Mouse (Mus musculus): Measurements from ENCODE around the gene Mrpl23. TPM values are rescaled to one million over a fixed set of nuclear protein-coding genes. Genes with fewer than 3 reads are reported as not detected.

Gene Mrpl23
- polyA plus RNA-seq, 1 experiment from 2014 or later: 14.2 TPM

GRCm38 (mm10) chr7:142539828-142540227 lies 7.3 kb downstream of the Mrpl23 start:
- H3K9me3 ChIP-seq (replicated peaks; ENCODE audit: control insufficient read depth, low read length): no peaks in the 10 kb centered on the region
- H3K4me1 ChIP-seq (ENCODE audit: control insufficient read depth, insufficient read depth, low read length): peaks cover 27% of the 10 kb centered on the region
- H3K27me3 ChIP-seq (ENCODE audit: control insufficient read depth, insufficient read depth, low read length): no peaks in the 10 kb centered on the region
- no peak overlapping the region for H3K9ac ChIP-seq (ENCODE audit: low read length)
- WGBS: 62% methylated on average over 8 of the region's 8 CpGs
- peak overlapping the region; percentile 81 for H3K27ac ChIP-seq (ENCODE audit: low read length)
- H3K36me3 ChIP-seq (ENCODE audit: control insufficient read depth, insufficient read depth): 0 out of 2 replicates have a peak, but pooled peaks cover 5% of the 10 kb centered on the region
- no peak overlapping the region for H3K4me3 ChIP-seq (ENCODE audit: low read length)
- no peak overlapping the region for H3K4me2 ChIP-seq (ENCODE audit: low read depth, low read length)
- no peak for ATAC-seq (replicated peaks; ENCODE audit: extremely low read depth, insufficient read depth, low FRiP score)

- no peaks in the 10 kb centered on the region for H3K9me3 ChIP-seq (replicated peaks; ENCODE audit: control insufficient read depth, low read length)
- H3K9ac ChIP-seq (ENCODE audit: low read length): peak overlapping the region; percentile 59
- no peaks in the 10 kb centered on the region for H3K27me3 ChIP-seq (ENCODE audit: control insufficient read depth, insufficient read depth, low read length)
- 12% methylated on average over 11 of the region's 11 CpGs for WGBS
- peak overlapping the region; percentile 54 for H3K27ac ChIP-seq (ENCODE audit: low read length)
- ATAC-seq (replicated peaks; ENCODE audit: extremely low read depth, insufficient read depth, low FRiP score): no peak; the same call in 1 of the 2 replicates
- H3K4me2 ChIP-seq (ENCODE audit: low read depth, low read length): peak overlapping the region; percentile 4
- H3K36me3 ChIP-seq (ENCODE audit: control insufficient read depth, insufficient read depth): no peaks in the 10 kb centered on the region
- peaks cover 26% of the 10 kb centered on the region for H3K4me1 ChIP-seq (ENCODE audit: control insufficient read depth, insufficient read depth, low read length)
- no peak overlapping the region for H3K4me3 ChIP-seq (ENCODE audit: low read length)
Measured at GRCm38 (mm10) chr7:142542771-142543303, 10.4 kb downstream of the Mrpl23 start.

DNA sequence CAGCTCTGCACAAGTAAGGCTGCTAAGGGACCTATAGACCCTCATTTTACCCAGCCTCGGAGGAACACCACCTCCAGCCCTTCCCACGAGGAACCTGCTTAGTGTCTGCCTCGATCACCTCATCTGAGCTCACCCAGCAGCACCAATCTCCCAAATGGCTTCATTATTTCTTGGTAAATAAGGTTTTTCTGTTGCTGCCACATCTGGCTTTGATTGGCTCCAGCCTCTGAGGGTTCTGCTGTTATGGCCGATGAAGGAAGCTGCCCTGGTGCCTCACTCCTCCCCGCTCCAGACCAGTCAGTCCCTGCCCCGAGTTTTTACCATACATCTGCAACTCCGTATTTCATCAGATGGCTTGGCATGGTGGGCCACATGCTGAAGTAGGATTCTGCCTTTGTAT lies 13.5 kb downstream of the Mrpl23 start:
- Histone ChIP-seq H3K4me3 (ENCODE audit: low read length) (no peak overlapping the region), H3K27me3 (ENCODE audit: control insufficient read depth, insufficient read depth, low read length) (no peaks in the 10 kb centered on the region), H3K4me2 (ENCODE audit: low read depth, low read length) (no peak overlapping the region), H3K27ac (ENCODE audit: low read length) (no peak overlapping the region), H3K9me3 (replicated peaks; ENCODE audit: control insufficient read depth, low read length) (no peaks in the 10 kb centered on the region), H3K36me3 (ENCODE audit: control insufficient read depth, insufficient read depth) (no peaks in the 10 kb centered on the region), H3K4me1 (ENCODE audit: control insufficient read depth, insufficient read depth, low read length) (peaks cover 28% of the 10 kb centered on the region), H3K9ac (ENCODE audit: low read length) (no peak overlapping the region)
- 78% methylated on average over 7 of the region's 7 CpGs for WGBS
- ATAC-seq (replicated peaks; ENCODE audit: extremely low read depth, insufficient read depth, low FRiP score): no peak

DNA sequence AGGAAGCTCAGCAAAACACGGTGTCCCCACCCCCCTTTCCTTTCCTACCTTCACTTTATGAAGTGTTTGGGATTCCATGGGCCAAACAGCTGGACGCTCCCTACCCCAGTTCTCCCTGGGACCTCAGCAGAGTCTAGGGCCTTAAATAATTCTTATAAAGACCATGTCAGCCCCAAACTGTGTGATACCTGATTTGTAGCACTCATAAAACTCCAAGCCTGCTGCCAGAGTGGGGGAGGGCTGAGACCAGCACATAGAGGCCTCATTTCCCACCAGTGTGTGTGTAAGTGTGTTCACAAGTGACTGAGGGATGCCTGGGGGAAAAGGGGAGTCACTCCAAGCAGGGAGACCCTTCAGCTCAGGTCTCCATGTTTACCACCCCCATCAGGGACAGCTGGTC lies 15.4 kb downstream of the Mrpl23 start:
- H3K9me3 ChIP-seq (replicated peaks; ENCODE audit: control insufficient read depth, low read length): no peaks in the 10 kb centered on the region
- H3K9ac ChIP-seq (ENCODE audit: low read length): no peak overlapping the region
- no peak for ATAC-seq (replicated peaks; ENCODE audit: extremely low read depth, insufficient read depth, low FRiP score)
- H3K4me1 ChIP-seq (ENCODE audit: control insufficient read depth, insufficient read depth, low read length): peaks cover 28% of the 10 kb centered on the region
- H3K4me3 ChIP-seq (ENCODE audit: low read length): no peak overlapping the region
- 38% methylated on average over 2 of the region's 2 CpGs for WGBS
- H3K27me3 ChIP-seq (ENCODE audit: control insufficient read depth, insufficient read depth, low read length): no peaks in the 10 kb centered on the region
- no peak overlapping the region for H3K4me2 ChIP-seq (ENCODE audit: low read depth, low read length)
- no peak overlapping the region for H3K27ac ChIP-seq (ENCODE audit: low read length)
- no peaks in the 10 kb centered on the region for H3K36me3 ChIP-seq (ENCODE audit: control insufficient read depth, insufficient read depth)

DNA sequence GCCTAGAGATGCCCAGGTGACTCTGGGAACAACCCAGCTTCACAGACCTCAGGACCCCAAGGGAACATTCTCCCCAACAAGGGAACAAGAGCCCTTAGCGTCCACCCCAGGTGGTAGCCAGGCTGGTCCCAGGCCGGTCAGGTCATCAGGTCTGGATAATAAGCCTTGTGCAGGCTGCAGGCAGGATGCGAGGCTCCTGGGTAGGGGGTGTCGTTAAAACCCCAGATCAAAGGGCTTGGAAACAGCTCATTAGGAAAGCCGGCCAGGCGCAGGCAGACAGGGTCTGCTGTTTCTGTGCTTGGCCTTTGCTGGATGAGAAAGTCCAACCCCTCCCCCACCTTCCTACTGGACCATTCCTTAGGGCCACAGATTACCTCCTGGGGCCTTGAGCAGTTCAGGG lies 16.2 kb downstream of the Mrpl23 start:
- no peak overlapping the region for H3K27ac ChIP-seq (ENCODE audit: low read length)

GRCm38 (mm10) chr7:142549941-142550763 lies 17.7 kb downstream of the Mrpl23 start:
- Histone ChIP-seq H3K36me3 (ENCODE audit: control insufficient read depth, insufficient read depth) (no peaks in the 10 kb centered on the region), H3K4me3 (ENCODE audit: low read length) (no peak overlapping the region), H3K27me3 (ENCODE audit: control insufficient read depth, insufficient read depth, low read length) (no peaks in the 10 kb centered on the region), H3K27ac (ENCODE audit: low read length) (0 out of 2 replicates have a peak overlapping the region, but pooled peaks have one; percentile 10), H3K4me2 (ENCODE audit: low read depth, low read length) (no peak overlapping the region), H3K9ac (ENCODE audit: low read length) (0 out of 2 replicates have a peak overlapping the region, but pooled peaks have one; percentile 18), H3K9me3 (replicated peaks; ENCODE audit: control insufficient read depth, low read length) (no peaks in the 10 kb centered on the region), H3K4me1 (ENCODE audit: control insufficient read depth, insufficient read depth, low read length) (peaks cover 43% of the 10 kb centered on the region)
- WGBS: 71% methylated on average over 10 of the region's 10 CpGs
- 0 out of 2 replicates have a peak, but pooled peaks have one; percentile 25 for ATAC-seq (replicated peaks; ENCODE audit: extremely low read depth, insufficient read depth, low FRiP score)

More for the DNA sequence above, 16.2 kb downstream of the Mrpl23 start:
- no peak for ATAC-seq (replicated peaks; ENCODE audit: extremely low read depth, insufficient read depth, low FRiP score)
- Histone ChIP-seq H3K4me2 (ENCODE audit: low read depth, low read length) (no peak overlapping the region), H3K27me3 (ENCODE audit: control insufficient read depth, insufficient read depth, low read length) (no peaks in the 10 kb centered on the region), H3K9ac (ENCODE audit: low read length) (no peak overlapping the region), H3K4me3 (ENCODE audit: low read length) (no peak overlapping the region), H3K4me1 (ENCODE audit: control insufficient read depth, insufficient read depth, low read length) (peaks cover 30% of the 10 kb centered on the region), H3K9me3 (replicated peaks; ENCODE audit: control insufficient read depth, low read length) (no peaks in the 10 kb centered on the region), H3K36me3 (ENCODE audit: control insufficient read depth, insufficient read depth) (no peaks in the 10 kb centered on the region)
- 67% methylated on average over 6 of the region's 6 CpGs for WGBS

DNA sequence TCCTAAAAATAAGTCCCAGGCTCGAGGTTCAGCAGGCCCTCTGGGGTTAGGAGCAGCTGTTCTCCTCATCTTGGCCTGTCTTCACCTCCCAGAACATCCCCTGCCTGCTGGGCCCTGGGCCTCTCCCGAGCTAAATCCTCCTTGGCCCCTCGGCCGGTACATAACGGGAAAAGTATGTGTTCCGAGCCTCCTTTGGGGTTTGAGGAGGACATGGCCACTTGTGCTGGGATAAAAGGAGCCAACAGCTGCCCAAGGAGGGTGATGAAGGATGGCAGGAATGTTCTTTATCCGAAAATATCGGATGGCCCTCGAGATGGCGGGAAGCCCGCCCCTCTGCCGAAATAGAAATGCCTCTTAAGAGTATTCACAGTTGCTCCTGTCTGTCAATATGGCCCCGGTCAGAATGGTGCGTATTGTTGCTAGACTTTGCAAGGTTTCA lies 18.5 kb downstream of the Mrpl23 start:
- Histone ChIP-seq H3K36me3 (ENCODE audit: control insufficient read depth, insufficient read depth) (no peaks in the 10 kb centered on the region), H3K9ac (ENCODE audit: low read length) (0 out of 2 replicates have a peak overlapping the region, but pooled peaks have one; percentile 18), H3K4me2 (ENCODE audit: low read depth, low read length) (no peak overlapping the region), H3K4me3 (ENCODE audit: low read length) (no peak overlapping the region), H3K9me3 (replicated peaks; ENCODE audit: control insufficient read depth, low read length) (no peaks in the 10 kb centered on the region), H3K27ac (ENCODE audit: low read length) (0 out of 2 replicates have a peak overlapping the region, but pooled peaks have one; percentile 29), H3K27me3 (ENCODE audit: control insufficient read depth, insufficient read depth, low read length) (no peaks in the 10 kb centered on the region), H3K4me1 (ENCODE audit: control insufficient read depth, insufficient read depth, low read length) (peaks cover 43% of the 10 kb centered on the region)
- WGBS: 49% methylated on average over 14 of the region's 14 CpGs
- ATAC-seq (replicated peaks; ENCODE audit: extremely low read depth, insufficient read depth, low FRiP score): no peak

DNA sequence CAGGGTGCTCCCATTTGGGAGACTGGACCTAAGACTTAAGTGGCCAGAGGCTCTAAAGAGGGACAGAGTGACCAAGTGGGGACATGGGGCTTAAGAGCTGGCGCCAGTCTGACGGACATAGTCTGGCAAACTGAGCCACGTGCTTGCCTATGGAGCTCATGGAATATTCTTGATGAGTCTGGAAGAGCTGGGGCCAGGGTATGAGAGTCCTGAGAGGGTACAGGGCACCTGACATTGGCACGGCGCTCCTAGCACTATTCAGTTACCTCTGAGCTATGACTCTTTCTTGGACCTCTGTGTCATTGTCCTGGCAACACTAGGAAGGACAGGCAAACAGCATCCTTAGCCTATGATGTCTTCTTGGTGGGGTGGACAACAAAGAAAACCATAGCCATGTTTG lies 19.2 kb downstream of the Mrpl23 start:
- H3K4me1 ChIP-seq (ENCODE audit: control insufficient read depth, insufficient read depth, low read length): peaks cover 43% of the 10 kb centered on the region
- no peak overlapping the region for H3K9ac ChIP-seq (ENCODE audit: low read length)
- no peak overlapping the region for H3K27ac ChIP-seq (ENCODE audit: low read length)
- no peaks in the 10 kb centered on the region for H3K27me3 ChIP-seq (ENCODE audit: control insufficient read depth, insufficient read depth, low read length)
- no peak for ATAC-seq (replicated peaks; ENCODE audit: extremely low read depth, insufficient read depth, low FRiP score)
- H3K9me3 ChIP-seq (replicated peaks; ENCODE audit: control insufficient read depth, low read length): no peaks in the 10 kb centered on the region
- 92% methylated on average over 5 of the region's 5 CpGs for WGBS
- H3K4me3 ChIP-seq (ENCODE audit: low read length): no peak overlapping the region
- H3K36me3 ChIP-seq (ENCODE audit: control insufficient read depth, insufficient read depth): no peaks in the 10 kb centered on the region
- no peak overlapping the region for H3K4me2 ChIP-seq (ENCODE audit: low read depth, low read length)

Measured in heart, embryonic 16.5 days (tissue).